Mouse (Mus musculus): ENCODE measurements around the gene Phyh.
"Not testable (repeated sequence)": the region's sequence is repeated elsewhere in the genome, so short reads cannot be mapped to it uniquely, and the experiment has no call there.

Phyh gene

DNA sequence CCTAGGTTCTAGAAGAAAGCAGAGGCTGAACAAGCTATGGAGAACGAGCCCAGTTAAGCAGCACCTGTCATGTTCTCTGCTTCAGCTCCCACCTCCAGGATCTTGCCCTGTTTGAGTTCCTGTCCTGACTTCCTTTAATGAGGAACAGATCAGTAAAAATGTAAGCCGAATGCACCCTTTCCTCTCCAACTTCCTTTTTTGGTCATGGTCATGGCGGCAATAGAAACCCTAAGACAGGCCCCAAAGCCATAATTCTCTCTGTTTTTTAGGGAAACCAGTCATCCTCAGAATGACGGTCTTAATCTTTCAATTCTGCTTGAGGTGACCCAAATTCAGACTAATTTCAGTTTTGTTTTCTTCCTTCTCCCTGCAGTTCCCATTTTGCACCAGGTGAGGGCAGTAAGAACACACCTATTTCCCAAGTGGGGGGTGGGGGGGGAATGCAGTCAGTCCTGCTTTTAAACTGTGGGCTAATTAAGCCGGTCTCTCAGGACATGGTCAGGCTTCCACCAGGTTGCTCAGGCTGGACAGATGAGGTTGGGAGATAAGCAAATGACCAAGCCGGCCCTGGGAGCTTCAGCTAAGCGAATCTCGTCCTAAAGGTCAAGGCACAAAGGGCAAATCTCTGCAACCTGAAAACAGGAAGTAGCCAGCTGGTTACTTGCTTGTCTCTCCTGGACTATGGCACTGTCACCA lies 1.3 kb upstream of the Phyh start:
- DNase-seq (ENCODE audit: low spot score in 2 of 2) = peak in 1 of 2 experiments; percentile 17

DNA sequence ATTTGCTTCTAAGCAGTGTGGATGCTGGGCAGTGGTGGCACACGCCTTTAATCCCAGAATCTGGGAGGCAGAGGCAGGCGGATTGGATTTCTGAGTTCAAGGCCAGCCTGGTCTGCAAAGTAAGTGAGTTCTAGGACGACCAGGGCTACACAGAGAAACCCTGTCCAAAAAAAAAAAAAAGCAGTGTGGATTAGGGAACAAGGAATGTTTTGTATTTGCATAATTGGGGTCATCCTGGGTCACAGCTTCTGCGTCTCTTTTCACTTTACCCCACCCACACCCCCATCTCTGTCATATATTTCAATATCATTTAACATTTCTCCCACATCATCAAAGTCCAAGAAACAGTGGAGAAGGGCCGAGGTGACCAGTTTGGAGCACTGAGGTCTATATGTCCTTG lies 2.2 kb downstream of the Phyh start:
- DNase-seq (ENCODE audit: low spot score in 2 of 2) = no peak

DNA sequence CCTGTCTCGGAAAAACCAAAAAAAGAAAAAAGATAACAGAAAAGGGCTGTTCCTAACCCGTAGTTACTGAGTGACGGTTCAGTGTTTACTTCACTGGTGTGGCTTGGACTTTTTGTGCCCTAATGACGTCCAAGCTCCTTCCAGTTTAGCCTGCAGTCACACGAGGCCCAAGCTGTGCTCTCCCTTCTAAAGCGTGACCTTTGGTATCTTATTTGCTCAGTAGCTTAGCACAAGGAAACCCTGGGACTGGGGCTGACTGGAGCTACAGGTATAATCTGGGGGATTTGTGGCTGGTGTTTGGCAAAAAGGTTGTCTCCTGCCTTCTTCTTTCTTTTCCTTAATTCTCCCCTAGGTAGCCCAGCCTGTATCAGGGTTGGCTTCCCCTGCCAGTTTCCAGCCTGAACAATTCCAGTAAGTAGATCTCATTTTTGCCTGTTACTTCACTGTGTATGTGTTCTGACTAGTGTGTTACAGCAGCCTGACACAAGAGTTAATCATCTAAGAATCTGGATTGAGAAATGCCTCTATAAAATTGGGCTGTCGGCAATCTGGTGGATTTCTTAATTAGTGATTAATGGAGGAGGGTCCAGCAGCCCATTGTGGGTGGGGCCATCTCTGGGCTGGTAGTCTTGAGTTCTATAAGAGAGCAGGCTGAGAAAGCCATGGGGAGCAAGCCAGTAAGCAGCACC lies 3.8 kb downstream of the Phyh start:
- DNase-seq (ENCODE audit: low spot score in 2 of 2) = no peak

DNA sequence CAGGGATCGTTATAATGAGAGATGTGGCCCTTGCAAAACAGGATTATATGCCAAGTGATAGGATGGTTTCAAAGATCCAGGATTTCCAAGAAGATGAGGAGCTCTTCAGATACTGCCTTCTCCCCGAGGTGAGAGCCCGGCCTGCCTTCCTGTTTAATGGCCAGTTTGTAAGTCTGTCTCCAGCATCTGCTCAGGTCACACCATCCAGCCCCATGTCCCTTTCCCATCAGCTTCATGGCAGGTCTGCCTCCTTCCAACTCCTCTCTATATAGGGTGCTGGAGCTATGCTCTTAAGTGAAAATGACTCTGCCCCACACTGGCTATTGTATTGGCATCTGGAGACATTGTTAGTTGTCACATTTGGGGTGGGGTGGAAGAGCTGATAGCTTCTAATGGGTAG lies 8.6 kb downstream of the Phyh start:
- DNase-seq (ENCODE audit: low spot score in 2 of 2) = no peak

- no peak for DNase-seq (ENCODE audit: low spot score in 2 of 2)
These were observed 10.4 kb downstream of the Phyh start for GRCm38 (mm10) chr2:4929230-4929629.

DNA sequence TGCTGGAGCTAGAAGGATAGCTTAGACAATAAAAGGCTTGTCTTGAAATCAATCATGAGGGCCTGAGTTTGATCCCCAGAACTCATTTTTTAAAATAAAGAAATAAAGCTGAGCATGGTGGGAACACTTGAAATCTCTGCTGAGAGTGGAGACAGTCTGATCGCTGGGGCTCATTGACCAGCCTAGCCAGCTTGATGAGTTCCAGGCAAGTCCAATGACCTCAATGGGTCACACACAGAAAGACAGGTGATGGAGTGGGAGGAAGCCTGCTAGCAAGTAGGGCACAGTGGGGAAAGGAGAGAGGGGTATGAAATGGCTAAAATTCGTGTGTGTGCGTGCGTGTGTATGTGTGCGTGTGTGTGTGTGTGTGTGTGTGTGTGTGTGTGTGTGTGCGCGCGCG lies 15.7 kb downstream of the Phyh start:
- DNase-seq (ENCODE audit: low spot score in 2 of 2) = no peak

DNA sequence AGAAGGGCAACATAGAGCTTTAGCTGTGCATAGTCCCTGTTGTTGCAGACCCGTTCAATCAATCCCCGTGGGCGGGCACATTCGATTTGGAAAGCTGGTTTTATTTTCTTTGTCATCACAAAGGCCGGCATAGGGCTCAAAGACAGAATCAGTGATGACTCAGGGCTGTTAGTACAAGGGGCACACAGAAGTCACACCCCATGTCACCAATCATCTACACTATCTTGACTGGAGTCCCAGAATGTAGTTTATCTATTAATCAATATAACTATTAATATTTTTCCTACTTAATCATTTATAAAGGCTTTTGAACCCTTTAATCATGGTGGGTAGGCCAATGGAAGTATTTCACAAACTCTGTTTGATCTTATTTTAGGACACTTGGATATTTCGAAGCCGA lies 19.1 kb downstream of the Phyh start:
- no peak for DNase-seq (ENCODE audit: low spot score in 2 of 2)

- no peak for DNase-seq (ENCODE audit: low spot score in 2 of 2)
These were observed 22.0 kb downstream of the Phyh start for GRCm38 (mm10) chr2:4940861-4941260.

DNA sequence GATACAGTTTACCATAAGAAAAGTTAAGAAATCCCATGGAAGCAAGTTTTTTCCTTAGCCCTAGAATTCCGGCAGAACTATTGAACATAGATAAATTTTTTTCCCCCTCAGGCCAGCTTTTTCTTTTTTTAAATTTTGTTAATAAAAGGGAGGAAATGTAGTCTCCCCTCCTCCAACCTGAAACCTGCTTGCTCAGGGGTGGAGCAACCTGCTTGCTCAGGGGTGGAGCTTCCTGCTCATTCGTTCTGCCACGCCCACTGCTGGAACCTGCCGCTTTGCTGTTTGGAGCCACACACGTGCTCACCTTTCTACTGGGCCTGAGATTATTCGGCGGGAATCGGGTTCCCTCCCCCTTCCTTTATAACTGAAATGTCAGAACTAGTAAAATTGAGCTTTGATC lies 30.9 kb downstream of the Phyh start:
- not testable (repeated sequence) for DNase-seq (ENCODE audit: low spot score in 2 of 2)

DNA sequence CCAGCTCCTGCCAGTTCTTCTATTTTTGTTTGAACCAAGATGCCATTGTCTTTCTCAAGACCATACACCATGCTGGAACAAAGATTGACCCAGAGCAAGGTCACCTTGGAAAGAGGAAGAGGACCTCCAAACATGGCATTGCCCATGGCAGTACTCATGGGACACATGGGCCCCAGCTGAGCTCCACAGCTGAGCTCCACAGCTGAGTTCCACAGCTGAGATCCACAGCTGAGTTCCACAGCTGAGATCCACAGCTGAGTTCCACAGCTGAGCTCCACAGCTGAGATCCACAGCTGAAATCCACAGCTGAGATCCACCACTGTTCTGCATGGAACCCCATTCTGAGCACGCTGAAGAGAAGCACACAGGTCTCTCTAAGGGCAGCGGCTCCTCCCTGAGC lies 32.2 kb downstream of the Phyh start:
- no peak for DNase-seq (ENCODE audit: low spot score in 2 of 2)

GRCm38 (mm10) chr2:4954216-4954760 lies 35.5 kb downstream of the Phyh start:
- no peak for DNase-seq (ENCODE audit: low spot score in 2 of 2)

DNA sequence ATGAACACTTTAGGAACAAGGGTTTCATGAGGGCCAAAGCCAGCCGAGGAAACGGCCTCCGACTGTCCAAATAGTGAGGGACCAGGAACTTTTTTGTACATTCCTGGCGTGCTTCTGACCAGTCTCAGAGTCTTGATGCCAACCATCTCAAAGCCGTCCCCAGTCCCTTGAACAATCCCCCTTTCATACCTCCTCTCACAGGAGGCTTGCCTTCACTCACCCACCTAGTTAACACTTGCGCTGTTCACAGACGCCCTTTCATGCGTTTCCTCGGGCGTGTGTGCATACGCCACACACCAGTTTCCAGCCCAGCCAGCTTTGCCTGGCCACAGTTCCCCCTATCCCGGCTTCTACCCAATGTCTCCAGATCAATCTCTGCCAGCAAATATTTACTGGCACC lies 39.2 kb downstream of the Phyh start:
- DNase-seq (ENCODE audit: low spot score in 2 of 2) = no peak

DNA sequence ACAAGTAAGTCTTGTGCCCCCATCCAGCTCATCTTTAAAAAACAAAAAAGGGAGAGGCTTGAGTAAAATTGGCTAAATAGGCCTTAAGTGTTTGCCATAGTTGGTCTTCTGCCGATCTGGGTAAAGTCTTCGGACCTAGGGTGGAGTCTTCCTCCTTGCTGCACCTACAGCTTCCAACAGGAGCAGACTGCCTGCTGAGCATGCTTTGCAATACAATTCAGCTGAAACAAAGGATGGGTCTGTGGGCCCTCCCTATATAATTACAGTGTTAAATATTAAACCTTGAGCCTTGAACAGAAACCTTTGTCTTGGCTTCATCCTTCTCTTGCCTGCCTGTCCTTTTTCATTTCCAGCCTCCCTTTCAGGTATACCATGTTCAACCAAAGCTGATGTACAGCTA lies 49.0 kb downstream of the Phyh start:
- no peak for DNase-seq (ENCODE audit: low spot score in 2 of 2)

GRCm38 (mm10) chr2:4969083-4969482 lies 50.3 kb downstream of the Phyh start:
- no peak for DNase-seq (ENCODE audit: low spot score in 2 of 2)

GRCm38 (mm10) chr2:4975807-4976206 lies 57.0 kb downstream of the Phyh start, which contains the start of gene Ucma:
Ucma (plus strand) TSS chr2:4976122.
- DNase-seq (ENCODE audit: low spot score in 2 of 2) = peak in 1 of 2 experiments; percentile 16

DNA sequence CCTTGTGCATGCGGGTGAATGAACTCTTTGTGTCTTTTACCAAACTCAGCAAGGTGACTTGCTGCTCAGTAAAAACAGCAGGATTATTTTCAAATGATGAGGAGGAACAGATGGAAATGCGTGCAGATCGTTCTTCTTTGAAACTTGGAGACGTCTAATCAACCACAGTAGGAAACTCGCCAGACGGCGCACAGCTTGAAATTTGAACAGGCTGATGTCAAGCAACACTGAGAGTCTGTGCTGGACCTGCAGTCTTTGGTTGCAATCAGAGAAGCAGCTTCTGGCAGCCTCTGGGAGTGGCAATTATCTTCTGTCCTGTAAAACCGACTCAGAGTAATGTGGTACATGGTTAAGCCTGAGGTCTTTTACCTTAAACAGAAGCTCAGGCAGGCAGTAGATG lies 59.3 kb downstream of the Phyh start:
- DNase-seq (ENCODE audit: low spot score in 2 of 2) = no peak

DNA sequence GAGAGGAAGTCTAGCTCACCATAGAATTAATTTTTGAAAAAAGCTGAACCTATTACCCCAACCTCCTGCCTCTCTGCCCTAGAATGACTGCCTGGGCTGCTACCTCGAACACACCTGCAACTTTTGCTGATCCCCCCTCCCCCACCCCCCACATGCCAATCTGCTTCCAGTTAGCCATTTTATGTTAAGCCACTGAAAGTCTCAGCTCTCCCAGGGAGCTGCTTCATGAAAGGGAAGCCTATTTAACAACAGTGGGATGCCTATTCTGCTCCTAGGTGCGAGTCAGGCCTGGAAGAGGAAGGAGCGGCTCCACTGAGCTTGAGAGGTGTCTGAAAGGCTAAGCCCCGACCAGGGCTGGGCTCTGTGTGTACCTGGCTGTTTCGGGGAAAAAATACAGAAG lies 65.2 kb downstream of the Phyh start:
- DNase-seq (ENCODE audit: low spot score in 2 of 2) = no peak

- DNase-seq (ENCODE audit: low spot score in 2 of 2) = no peak
These were observed 66.2 kb downstream of the Phyh start for GRCm38 (mm10) chr2:4985000-4985399.

DNA sequence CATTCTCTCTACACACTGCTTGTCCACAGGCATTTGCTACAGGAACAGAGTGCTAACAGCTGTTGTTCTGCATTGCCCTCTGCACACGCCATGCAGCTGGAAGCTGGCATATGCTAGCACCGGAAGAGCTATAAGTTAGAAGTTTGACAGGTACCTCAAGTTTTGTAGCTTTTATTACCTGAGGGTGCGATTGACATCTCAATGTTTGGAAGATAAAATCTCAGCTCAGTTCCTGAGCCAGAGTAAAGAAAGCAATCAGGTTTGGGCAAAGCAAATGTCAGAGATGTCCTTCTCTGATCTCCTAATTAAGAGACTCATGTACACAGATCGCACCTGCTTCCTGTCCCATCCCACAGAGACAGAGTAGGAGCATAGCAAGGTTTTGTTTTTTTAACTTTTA lies 68.0 kb downstream of the Phyh start:
- DNase-seq (ENCODE audit: low spot score in 2 of 2) = no peak

GRCm38 (mm10) chr2:4987388-4988180 lies 68.8 kb downstream of the Phyh start:
- no peak for DNase-seq (ENCODE audit: low spot score in 2 of 2)
